Comparison of ENCODE assay signal across 25 mouse cellular contexts in the genomic region with DNA sequence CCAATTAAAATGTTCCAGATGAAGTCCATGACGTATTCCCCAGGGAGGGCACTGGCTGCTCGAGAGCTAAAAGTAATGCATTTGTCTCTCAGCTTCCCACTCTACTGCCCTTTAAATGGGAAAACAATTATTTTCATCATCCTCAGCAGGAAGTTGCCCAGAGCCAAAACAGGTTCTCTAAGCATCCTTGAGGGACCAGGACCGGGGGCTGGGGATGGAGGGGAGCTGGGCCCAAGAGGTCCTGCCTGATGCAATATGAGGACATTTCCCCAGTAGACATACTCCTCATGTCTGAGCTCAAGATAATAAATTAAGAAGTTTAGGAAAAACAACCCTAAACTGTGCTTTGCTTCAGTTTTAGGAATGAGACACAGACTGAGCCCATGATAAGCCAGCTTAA.
"Had no signal": no experiment of that assay in that cellular context is flagged by ENCODE, and none has a peak within 500 bp of the region (broad histone marks: within the 10 kb centered on the region; RNA-seq: fewer than 3 reads in every experiment).

No protein-coding gene starts in this region.

- H3K27ac ChIP-seq: kidney, postnatal 0 days; layer of hippocampus, adult 2 months; limb, embryonic 10.5 days; limb, embryonic 13.5 days; liver, embryonic 12.5 days; liver, embryonic 15.5 days; lung, embryonic 15.5 days; midbrain, embryonic 10.5 days; midbrain, embryonic 13.5 days; neural tube, embryonic 12.5 days; neural tube, embryonic 15.5 days; stomach, postnatal 0 days had no signal

- H3K9me3 ChIP-seq: limb, embryonic 10.5 days; liver, embryonic 12.5 days; liver, embryonic 15.5 days; lung, embryonic 15.5 days; midbrain, embryonic 13.5 days; neural tube, embryonic 12.5 days; neural tube, embryonic 15.5 days had no signal

- ATAC-seq: liver, embryonic 12.5 days; midbrain, embryonic 13.5 days had no signal

- H3K9ac ChIP-seq: limb, embryonic 13.5 days; liver, embryonic 12.5 days; liver, embryonic 15.5 days; lung, embryonic 15.5 days; midbrain, embryonic 13.5 days; neural tube, embryonic 12.5 days; neural tube, embryonic 15.5 days had no signal

- H3K4me3 ChIP-seq: layer of hippocampus, adult 2 months; limb, embryonic 10.5 days; limb, embryonic 13.5 days; liver, embryonic 12.5 days; liver, embryonic 15.5 days; lung, embryonic 15.5 days; megakaryocyte, embryonic 14.5 days; midbrain, embryonic 10.5 days; midbrain, embryonic 13.5 days; neural tube, embryonic 12.5 days; neural tube, embryonic 15.5 days had no signal

- H3K36me3 ChIP-seq: limb, embryonic 10.5 days; limb, embryonic 13.5 days; liver, embryonic 12.5 days; liver, embryonic 15.5 days; lung, embryonic 15.5 days; midbrain, embryonic 10.5 days; midbrain, embryonic 13.5 days; neural tube, embryonic 12.5 days; neural tube, embryonic 15.5 days had no signal

- H3K27me3 ChIP-seq: limb, embryonic 13.5 days; liver, embryonic 12.5 days; liver, embryonic 15.5 days; lung, embryonic 15.5 days; megakaryocyte, embryonic 14.5 days; midbrain, embryonic 13.5 days; neural tube, embryonic 12.5 days; neural tube, embryonic 15.5 days had no signal

- DNase-seq: kidney, postnatal 25 days; layer of hippocampus, adult 9-11 months; liver; lung, adult 18-20 months; lung, postnatal 10 days; lung, postnatal 36 days; right cerebral cortex, adult 18-20 months; right cerebral cortex, postnatal 14 days; right cerebral cortex, postnatal 4 days; thymus, adult 2 months; thymus, postnatal 14 days; thymus, postnatal 4 days had no signal

- H3K4me1 ChIP-seq: liver, embryonic 12.5 days; neural tube, embryonic 12.5 days; neural tube, embryonic 15.5 days had no signal

- H3K4me2 ChIP-seq: limb, embryonic 13.5 days; liver, embryonic 12.5 days; liver, embryonic 15.5 days; lung, embryonic 15.5 days; midbrain, embryonic 13.5 days; neural tube, embryonic 12.5 days; neural tube, embryonic 15.5 days had no signal
